Mouse (Mus musculus) spleen, adult 18-20 months (tissue): ENCODE measurements at regions not wholly inside any gene's neighbourhood (a gene's known extent, or its start where the extent isn't known, plus 50 kb on each side); places are given as distances from the start of the nearest gene placed in this dataset.

ENCODE experiments used
- DNase-seq, 2 experiments: peaks; one replicate each; pipeline ENCODE4 v3.0.0; 2022; ENCODE audit warnings: mixed read lengths in 2 of 2

GRCm38 (mm10) chr8:39695331-39695730 is 979.5 kb upstream of the Adam24 start:
- peak in 1 of 2 experiments; percentile 1 for DNase-seq

- no peak for DNase-seq
These were observed 969.0 kb upstream of the Adam24 start for GRCm38 (mm10) chr8:39705843-39706242.

GRCm38 (mm10) chr8:39742377-39742776 is 932.5 kb upstream of the Adam24 start:
- no peak for DNase-seq

- no peak for DNase-seq
These were observed 928.7 kb upstream of the Adam24 start for GRCm38 (mm10) chr8:39746225-39746624.

- no peak for DNase-seq
These were observed 915.0 kb upstream of the Adam24 start for GRCm38 (mm10) chr8:39759905-39760304.

- DNase-seq, result no peak
These were observed 895.4 kb upstream of the Adam24 start for GRCm38 (mm10) chr8:39779449-39779848.

- no peak for DNase-seq
These were observed 894.7 kb upstream of the Adam24 start for GRCm38 (mm10) chr8:39780169-39780568.

GRCm38 (mm10) chr8:39781424-39782161 is 893.3 kb upstream of the Adam24 start:
- no peak for DNase-seq

GRCm38 (mm10) chr8:39782162-39782530 is 892.7 kb upstream of the Adam24 start:
- no peak for DNase-seq
